Mouse (Mus musculus): ENCODE measurements at regions not wholly inside any gene's neighbourhood (a gene's known extent, or its start where the extent isn't known, plus 50 kb on each side); places are given as distances from the start of the nearest gene placed in this dataset.

GRCm38 (mm10) chr10:117522906-117523829, 106.1 kb upstream of the Cpm start:
- WGBS (ENCODE audit: missing documents), result 91% methylated on average over 10 of the region's 10 CpGs
- H3K27ac ChIP-seq, result no peak overlapping the region
- no peaks in the 10 kb centered on the region for H3K36me3 ChIP-seq (ENCODE audit: inconsistent target)
- H3K4me3 ChIP-seq (ENCODE audit: inconsistent target), result no peak overlapping the region
- no peaks in the 10 kb centered on the region for H3K79me2 ChIP-seq (ENCODE audit: inconsistent target)

- Histone ChIP-seq H3K27ac (no peak overlapping the region), H3K36me3 (ENCODE audit: inconsistent target) (no peaks in the 10 kb centered on the region), H3K4me3 (ENCODE audit: inconsistent target) (no peak overlapping the region), H3K79me2 (ENCODE audit: inconsistent target) (no peaks in the 10 kb centered on the region)
- 79% methylated on average over 3 of the region's 3 CpGs for WGBS (ENCODE audit: missing documents)
Measured at GRCm38 (mm10) chr10:117522373-117522772, 106.9 kb upstream of the Cpm start.

GRCm38 (mm10) chr10:117521315-117522270, 107.7 kb upstream of the Cpm start:
- no peak overlapping the region for H3K4me3 ChIP-seq (ENCODE audit: inconsistent target)
- H3K27ac ChIP-seq, result no peak overlapping the region
- no peaks in the 10 kb centered on the region for H3K36me3 ChIP-seq (ENCODE audit: inconsistent target)
- 80% methylated on average over 23 of the region's 23 CpGs for WGBS (ENCODE audit: missing documents)
- no peaks in the 10 kb centered on the region for H3K79me2 ChIP-seq (ENCODE audit: inconsistent target)

- H3K79me2 ChIP-seq (ENCODE audit: inconsistent target), result no peaks in the 10 kb centered on the region
- H3K36me3 ChIP-seq (ENCODE audit: inconsistent target), result no peaks in the 10 kb centered on the region
- H3K4me3 ChIP-seq (ENCODE audit: inconsistent target), result no peak overlapping the region
- 98% methylated on average over 7 of the region's 8 CpGs for WGBS (ENCODE audit: missing documents)
- H3K27ac ChIP-seq, result no peak overlapping the region
Measured at GRCm38 (mm10) chr10:117520536-117521314, 108.6 kb upstream of the Cpm start.

GRCm38 (mm10) chr10:117519670-117520535, 109.4 kb upstream of the Cpm start:
- no peaks in the 10 kb centered on the region for H3K36me3 ChIP-seq (ENCODE audit: inconsistent target)
- H3K4me3 ChIP-seq (ENCODE audit: inconsistent target), result no peak overlapping the region
- no peaks in the 10 kb centered on the region for H3K79me2 ChIP-seq (ENCODE audit: inconsistent target)
- WGBS (ENCODE audit: missing documents), result 77% methylated on average over 6 of the region's 8 CpGs
- no peak overlapping the region for H3K27ac ChIP-seq

- Histone ChIP-seq H3K27ac (no peak overlapping the region), H3K36me3 (ENCODE audit: inconsistent target) (no peaks in the 10 kb centered on the region), H3K4me3 (ENCODE audit: inconsistent target) (no peak overlapping the region), H3K79me2 (ENCODE audit: inconsistent target) (no peaks in the 10 kb centered on the region)
- 91% methylated on average over 15 of the region's 15 CpGs for WGBS (ENCODE audit: missing documents)
Measured at GRCm38 (mm10) chr10:117518793-117519669, 110.3 kb upstream of the Cpm start.

- Histone ChIP-seq H3K27ac (no peak overlapping the region), H3K79me2 (ENCODE audit: inconsistent target) (no peaks in the 10 kb centered on the region), H3K4me3 (ENCODE audit: inconsistent target) (no peak overlapping the region), H3K36me3 (ENCODE audit: inconsistent target) (no peaks in the 10 kb centered on the region)
- WGBS (ENCODE audit: missing documents), result 77% methylated on average over 12 of the region's 14 CpGs
Measured at GRCm38 (mm10) chr10:117517800-117518770, 111.2 kb upstream of the Cpm start.

GRCm38 (mm10) chr10:117517071-117517714, 112.1 kb upstream of the Cpm start:
- 73% methylated on average over 11 of the region's 11 CpGs for WGBS (ENCODE audit: missing documents)
- Histone ChIP-seq H3K4me3 (ENCODE audit: inconsistent target) (no peak overlapping the region), H3K27ac (no peak overlapping the region), H3K36me3 (ENCODE audit: inconsistent target) (no peaks in the 10 kb centered on the region), H3K79me2 (ENCODE audit: inconsistent target) (no peaks in the 10 kb centered on the region)

- 91% methylated on average over 8 of the region's 8 CpGs for WGBS (ENCODE audit: missing documents)
- H3K36me3 ChIP-seq (ENCODE audit: inconsistent target), result no peaks in the 10 kb centered on the region
- no peak overlapping the region for H3K27ac ChIP-seq
- H3K4me3 ChIP-seq (ENCODE audit: inconsistent target), result no peak overlapping the region
- no peaks in the 10 kb centered on the region for H3K79me2 ChIP-seq (ENCODE audit: inconsistent target)
Measured at GRCm38 (mm10) chr10:117516510-117516909, 112.8 kb upstream of the Cpm start.

- 70% methylated on average over 9 of the region's 10 CpGs for WGBS (ENCODE audit: missing documents)
- H3K36me3 ChIP-seq (ENCODE audit: inconsistent target), result no peaks in the 10 kb centered on the region
- H3K79me2 ChIP-seq (ENCODE audit: inconsistent target), result no peaks in the 10 kb centered on the region
- no peak overlapping the region for H3K27ac ChIP-seq
- H3K4me3 ChIP-seq (ENCODE audit: inconsistent target), result no peak overlapping the region
Measured at GRCm38 (mm10) chr10:117515777-117516501, 113.4 kb upstream of the Cpm start.

- WGBS (ENCODE audit: missing documents), result 92% methylated on average over 8 of the region's 8 CpGs
- no peak overlapping the region for H3K4me3 ChIP-seq (ENCODE audit: inconsistent target)
- H3K36me3 ChIP-seq (ENCODE audit: inconsistent target), result no peaks in the 10 kb centered on the region
- H3K79me2 ChIP-seq (ENCODE audit: inconsistent target), result no peaks in the 10 kb centered on the region
- H3K27ac ChIP-seq, result no peak overlapping the region
Measured at GRCm38 (mm10) chr10:117515039-117515438, 114.3 kb upstream of the Cpm start.
